Mouse (Mus musculus) heart, adult 2 months (tissue): ENCODE results near the gene Hcrt. TPM values are rescaled to one million over a fixed set of nuclear protein-coding genes. Genes with fewer than 3 reads are reported as not detected.
A peak's percentile ranks its signal among the peaks of the same experiment; 100 is the strongest.

ENCODE experiments used
- DNase-seq, 2 experiments: peaks; one replicate each; pipeline ENCODE4 v3.0.0; 2021
- H3K27ac ChIP-seq: fragments of 200-600 bp; 2 replicates; pipeline ENCODE4 v1.8.1; 2022
- H3K27me3 ChIP-seq: fragments of 200-500 bp; 2 replicates; pipeline ENCODE4 v1.6.1; 2012; ENCODE audit warnings: mild to moderate bottlenecking, low read length, inconsistent platforms, mixed read lengths; ENCODE audit not compliant: control insufficient read depth, insufficient read depth
- H3K36me3 ChIP-seq: fragments of 200-500 bp; 2 replicates; pipeline ENCODE4 v1.6.1; 2012; ENCODE audit warnings: low read length, inconsistent platforms; ENCODE audit not compliant: control insufficient read depth, insufficient read depth
- H3K4me1 ChIP-seq: fragments of 200-500 bp; 2 replicates; pipeline ENCODE4 v1.6.1; 2011; ENCODE audit warnings: low read length; ENCODE audit not compliant: control insufficient read depth, insufficient read depth
- H3K4me3 ChIP-seq: fragments of 200-600 bp; 2 replicates; pipeline ENCODE4 v1.8.1; 2022
- H3K79me2 ChIP-seq: fragments of 200-500 bp; replicated peaks from 2 replicates; pipeline ENCODE4 v1.6.1; 2012; ENCODE audit warnings: mild to moderate bottlenecking, inconsistent platforms, low read length, moderate library complexity, mixed read lengths; ENCODE audit not compliant: control insufficient read depth, insufficient read depth
- H3K9ac ChIP-seq: fragments of 200-500 bp; 2 replicates; pipeline ENCODE4 v1.6.1; 2012; ENCODE audit warnings: low read depth, mild to moderate bottlenecking, control low read depth, inconsistent platforms, low read length, mixed read lengths
- CTCF ChIP-seq: fragments of 200-600 bp; IDR thresholded peaks from 2 replicates; pipeline ENCODE4 v1.8.1; 2022; ENCODE audit warnings: antibody characterized with exemption, mild to moderate bottlenecking, moderate library complexity
- EP300 ChIP-seq: fragments of 200-500 bp; IDR thresholded peaks from 2 replicates; pipeline ENCODE4 v1.6.1; 2011; ENCODE audit warnings: low read depth, low read length, control low read depth; ENCODE audit not compliant: insufficient read depth
- POLR2A ChIP-seq: fragments of 200-500 bp; IDR thresholded peaks from 2 replicates; pipeline ENCODE4 v1.6.1; 2011; ENCODE audit warnings: mild to moderate bottlenecking, low read depth, low read length, control low read depth; ENCODE audit not compliant: insufficient read depth
- WGBS: fragments of 180-500 bp; shearing (Covaris S2); methylation state at CpG from one replicate; pipeline ENCODE4 v1.1.7; 2018; 5-methylcytosine and 5-hydroxymethylcytosine counted together
- intact Hi-C: fragments of 180-260 bp; cut with DNase I; formaldehyde crosslinking; loops from one replicate; pipeline ENCODE4 v1.15.1; 2025
- polyA plus RNA-seq: library from polyadenylated mRNA; depleted of rRNA; stranded (reverse); fragments of >200 nt; gene quantifications from 2 replicates; pipeline ENCODE4 v1.2.3, GENCODE M21; 2012
- total RNA-seq, 2 experiments: library from RNA; stranded (reverse); gene quantifications; 2 replicates each; pipeline ENCODE4 v1.2.3; 2021

Gene Hcrt
- total and polyA plus RNA-seq, 3 experiments = not detected

DNA sequence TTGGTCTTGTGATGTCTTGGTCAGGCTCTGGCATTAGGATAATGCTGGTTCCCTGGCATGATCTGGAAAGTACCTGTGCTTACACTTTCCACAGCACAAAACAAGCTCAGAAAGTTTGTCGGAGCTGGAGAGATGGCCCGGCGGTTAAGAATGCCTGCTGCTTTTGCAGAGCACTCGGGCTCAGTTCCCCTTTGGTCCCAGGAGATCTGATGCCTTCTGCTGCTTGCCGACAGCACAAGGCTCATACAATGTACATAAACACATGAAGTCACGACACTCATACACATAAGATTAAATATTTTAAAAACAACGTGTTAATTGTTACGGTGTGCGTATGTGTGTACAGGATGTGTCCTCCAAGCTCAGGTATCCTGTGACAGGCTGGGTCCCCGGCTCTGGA, 13.2 kb upstream of the Hcrt start:
- H3K9ac ChIP-seq = no peak overlapping the region
- intact Hi-C loops = no loop called here
- peaks cover 1% of the 10 kb centered on the region; the same call in 1 of the 2 replicates for H3K4me1 ChIP-seq
- H3K4me3 ChIP-seq = no peak overlapping the region
- no peak overlapping the region for H3K27ac ChIP-seq
- no peaks in the 10 kb centered on the region for H3K36me3 ChIP-seq
- DNase-seq = no peak
- H3K79me2 ChIP-seq = no peaks in the 10 kb centered on the region
- no peaks in the 10 kb centered on the region for H3K27me3 ChIP-seq
- 71% methylated on average over 10 of the region's 10 CpGs for WGBS
- TF ChIP-seq POLR2A (no peak), EP300 (no peak), CTCF (no peak)

DNA sequence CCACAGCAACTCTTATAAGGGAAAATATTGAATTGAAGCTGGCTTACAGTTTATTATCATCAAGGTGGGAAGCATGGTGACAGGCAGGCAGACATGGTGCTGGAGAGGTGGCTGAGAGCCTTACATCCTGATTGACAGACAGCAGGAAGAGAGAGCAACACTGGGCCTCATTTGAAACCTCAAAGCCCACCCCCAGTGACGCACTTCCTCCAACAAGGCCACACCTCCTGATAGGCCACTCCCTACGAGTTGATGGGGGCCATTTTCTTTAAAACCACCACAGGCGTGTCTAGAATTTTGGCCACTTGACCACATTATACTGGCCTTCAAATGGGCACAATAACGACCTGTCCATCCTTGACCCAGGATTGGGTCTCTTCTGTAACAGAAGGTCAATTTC, 11.5 kb upstream of the Hcrt start:
- no peak overlapping the region for H3K9ac ChIP-seq
- DNase-seq = no peak
- H3K4me3 ChIP-seq = no peak overlapping the region
- intact Hi-C loops = no loop called here
- H3K36me3 ChIP-seq = no peaks in the 10 kb centered on the region
- peaks cover 3% of the 10 kb centered on the region for H3K4me1 ChIP-seq
- H3K79me2 ChIP-seq = no peaks in the 10 kb centered on the region
- no peaks in the 10 kb centered on the region for H3K27me3 ChIP-seq
- H3K27ac ChIP-seq = no peak overlapping the region
- 82% methylated on average over 4 of the region's 4 CpGs for WGBS
- TF ChIP-seq EP300 (no peak), POLR2A (no peak), CTCF (no peak)

DNA sequence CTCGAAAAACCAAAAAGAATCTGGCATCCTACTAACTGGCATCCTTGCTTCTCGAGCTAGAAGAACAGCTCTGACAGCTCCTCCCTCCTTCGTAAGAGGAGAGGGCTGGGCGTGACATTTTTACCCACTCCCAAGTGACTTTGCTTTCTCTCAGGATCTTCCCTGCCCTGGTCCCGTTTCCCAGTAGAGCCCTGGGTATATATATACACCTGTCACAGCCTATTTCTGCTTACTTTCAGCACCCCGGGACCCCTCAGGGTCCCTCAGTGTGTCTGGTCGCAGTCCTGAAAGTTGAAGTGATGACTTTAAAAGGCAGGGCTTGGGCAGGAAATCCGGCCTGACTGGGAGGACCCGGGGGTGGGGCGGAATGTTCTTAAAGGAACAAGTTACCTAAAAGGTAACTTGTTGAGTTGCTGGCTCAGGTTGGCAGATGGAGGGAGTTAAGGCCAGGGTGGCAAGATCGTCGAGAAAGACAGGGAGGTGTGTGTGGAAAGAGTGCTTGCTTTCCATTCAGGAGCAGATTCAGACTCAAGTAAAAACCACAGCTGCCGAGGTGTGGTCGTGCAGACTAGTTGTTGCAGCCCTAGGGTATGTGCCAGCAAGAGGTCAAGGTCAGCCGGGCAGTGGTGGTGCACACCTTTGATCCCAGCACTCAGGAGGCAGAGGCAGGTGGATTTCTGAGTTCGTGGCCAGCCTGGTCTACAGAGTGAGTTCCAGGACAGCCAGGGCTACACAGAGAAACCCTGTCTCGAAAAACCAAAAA, 8.1 kb upstream of the Hcrt start, which contains the start of gene Ghdc:
Gene Ghdc, minus strand, starts transcription at position 312 of the 763 bp plus-strand sequence.
- H3K27ac ChIP-seq = peak within 1 kb of the TSS; percentile 94
- intact Hi-C loops = no loop called here

GRCm38 (mm10) chr11:100769980-100770379, 7.2 kb upstream of the Hcrt start:
- Histone ChIP-seq H3K27ac (peak overlapping the region; percentile 94; the same call in 1 of the 2 replicates), H3K79me2 (no peaks in the 10 kb centered on the region), H3K27me3 (no peaks in the 10 kb centered on the region), H3K4me1 (peaks cover 3% of the 10 kb centered on the region), H3K9ac (peak overlapping the region; percentile 66), H3K4me3 (peak overlapping the region; percentile 85), H3K36me3 (no peaks in the 10 kb centered on the region)
- no peak for DNase-seq
- 42% methylated on average over 6 of the region's 6 CpGs for WGBS
- TF ChIP-seq POLR2A (no peak), CTCF (0 out of 2 replicates have a peak, but pooled peaks have one; percentile 1), EP300 (no peak)
- intact Hi-C loops = no loop called here

More for the DNA sequence above, 8.1 kb upstream of the Hcrt start, which contains the start of gene Ghdc:
- H3K36me3 ChIP-seq = no peaks in the 10 kb centered on the region
- WGBS = 9% methylated on average over 17 of the region's 17 CpGs
- peak within 1 kb of the TSS; percentile 71 for H3K9ac ChIP-seq
- peak; percentile 89 to 90 for DNase-seq
- peak within 1 kb of the TSS; percentile 85 for H3K4me3 ChIP-seq
- TF ChIP-seq EP300 = peak; percentile 56; the same call in 1 of the 2 replicates
- peak; percentile 67 for TF ChIP-seq POLR2A
- TF ChIP-seq CTCF = no peak
- H3K27me3 ChIP-seq = no peaks in the 10 kb centered on the region
- H3K4me1 ChIP-seq = peaks cover 3% of the 10 kb centered on the region
- H3K79me2 ChIP-seq = no peaks in the 10 kb centered on the region

- Histone ChIP-seq H3K36me3 (no peaks in the 10 kb centered on the region), H3K27ac (no peak overlapping the region), H3K27me3 (no peaks in the 10 kb centered on the region), H3K9ac (no peak overlapping the region), H3K4me1 (peaks cover 3% of the 10 kb centered on the region), H3K79me2 (no peaks in the 10 kb centered on the region), H3K4me3 (no peak overlapping the region)
- intact Hi-C loops = no loop called here
- TF ChIP-seq CTCF (no peak), EP300 (no peak), POLR2A (no peak)
- 89% methylated on average over 5 of the region's 5 CpGs for WGBS
- DNase-seq = no peak
These were observed 5.1 kb upstream of the Hcrt start for GRCm38 (mm10) chr11:100767871-100768270.

DNA sequence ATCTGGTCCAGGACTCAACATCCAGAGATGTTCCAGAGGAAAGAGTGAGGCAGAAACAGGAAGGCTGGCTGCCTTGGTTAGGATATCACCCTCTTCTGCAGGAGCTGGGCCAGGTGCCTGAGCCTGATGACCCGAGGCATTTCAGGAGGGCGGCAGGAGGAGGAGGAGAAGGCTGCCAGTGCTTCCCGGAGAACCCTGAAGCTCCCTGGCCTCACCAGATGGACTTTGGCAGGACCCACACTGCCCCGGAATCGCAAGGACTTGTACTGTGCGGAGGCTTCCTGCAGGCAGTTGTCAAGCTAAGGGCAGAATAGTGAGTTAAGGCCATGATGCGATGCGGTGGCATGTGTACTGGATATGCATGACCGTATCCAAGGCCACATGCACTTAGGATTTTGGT, 4.0 kb upstream of the Hcrt start:
- Histone ChIP-seq H3K4me1 (peaks cover 3% of the 10 kb centered on the region), H3K27me3 (no peaks in the 10 kb centered on the region), H3K9ac (no peak overlapping the region), H3K4me3 (no peak overlapping the region), H3K27ac (no peak overlapping the region), H3K36me3 (no peaks in the 10 kb centered on the region), H3K79me2 (no peaks in the 10 kb centered on the region)
- intact Hi-C loops = no loop called here
- TF ChIP-seq POLR2A (no peak), CTCF (no peak), EP300 (no peak)
- 80% methylated on average over 9 of the region's 9 CpGs for WGBS
- no peak for DNase-seq
